Mouse (Mus musculus): ENCODE results near the gene Tifab.

The Tifab gene

GRCm38 (mm10) chr13:56135231-56136052 lies 43.2 kb downstream of the Tifab start:
- H3K36me3 ChIP-seq (ENCODE audit: control insufficient read depth, insufficient read depth, low read length, poor library complexity, severe bottlenecking) = no peaks in the 10 kb centered on the region
- DNase-seq (ENCODE audit: low read depth, low spot score) = peak; percentile 71
- H3K27me3 ChIP-seq (ENCODE audit: control insufficient read depth, insufficient read depth, low read length, poor library complexity, severe bottlenecking) = no peaks in the 10 kb centered on the region

- DNase-seq (ENCODE audit: low read depth, low spot score) = peak; percentile 32
- H3K27me3 ChIP-seq (ENCODE audit: control insufficient read depth, insufficient read depth, low read length, poor library complexity, severe bottlenecking) = no peaks in the 10 kb centered on the region
- no peaks in the 10 kb centered on the region for H3K36me3 ChIP-seq (ENCODE audit: control insufficient read depth, insufficient read depth, low read length, poor library complexity, severe bottlenecking)
Measured at GRCm38 (mm10) chr13:56134631-56135181, 44.0 kb downstream of the Tifab start.

GRCm38 (mm10) chr13:56134031-56134430 lies 44.7 kb downstream of the Tifab start:
- no peaks in the 10 kb centered on the region for H3K36me3 ChIP-seq (ENCODE audit: control insufficient read depth, insufficient read depth, low read length, poor library complexity, severe bottlenecking)
- peak; percentile 43 for DNase-seq (ENCODE audit: low read depth, low spot score)
- no peaks in the 10 kb centered on the region for H3K27me3 ChIP-seq (ENCODE audit: control insufficient read depth, insufficient read depth, low read length, poor library complexity, severe bottlenecking)

GRCm38 (mm10) chr13:56132941-56133340 lies 45.7 kb downstream of the Tifab start:
- H3K36me3 ChIP-seq (ENCODE audit: control insufficient read depth, insufficient read depth, low read length, poor library complexity, severe bottlenecking) = no peaks in the 10 kb centered on the region
- no peak for DNase-seq (ENCODE audit: low read depth, low spot score)
- no peaks in the 10 kb centered on the region for H3K27me3 ChIP-seq (ENCODE audit: control insufficient read depth, insufficient read depth, low read length, poor library complexity, severe bottlenecking)

- 0 out of 2 replicates have a peak, but pooled peaks cover under 1% of the 10 kb centered on the region for H3K36me3 ChIP-seq (ENCODE audit: control insufficient read depth, insufficient read depth, low read length, poor library complexity, severe bottlenecking)
- H3K27me3 ChIP-seq (ENCODE audit: control insufficient read depth, insufficient read depth, low read length, poor library complexity, severe bottlenecking) = no peaks in the 10 kb centered on the region
- DNase-seq (ENCODE audit: low read depth, low spot score) = peak; percentile 58
Measured at GRCm38 (mm10) chr13:56132326-56132936, 46.3 kb downstream of the Tifab start.

- DNase-seq (ENCODE audit: low read depth, low spot score) = no peak
- peaks cover 2% of the 10 kb centered on the region; the same call in 1 of the 2 replicates for H3K36me3 ChIP-seq (ENCODE audit: control insufficient read depth, insufficient read depth, low read length, poor library complexity, severe bottlenecking)
- H3K27me3 ChIP-seq (ENCODE audit: control insufficient read depth, insufficient read depth, low read length, poor library complexity, severe bottlenecking) = no peaks in the 10 kb centered on the region
Measured at GRCm38 (mm10) chr13:56130544-56130943, 48.1 kb downstream of the Tifab start.

GRCm38 (mm10) chr13:56129578-56129977 lies 49.1 kb downstream of the Tifab start:
- Histone ChIP-seq H3K27me3 (ENCODE audit: control insufficient read depth, insufficient read depth, low read length, poor library complexity, severe bottlenecking) (no peaks in the 10 kb centered on the region), H3K36me3 (ENCODE audit: control insufficient read depth, insufficient read depth, low read length, poor library complexity, severe bottlenecking) (peaks cover 8% of the 10 kb centered on the region; the same call in 1 of the 2 replicates)
- DNase-seq (ENCODE audit: low read depth, low spot score) = no peak

GRCm38 (mm10) chr13:56129014-56129413 lies 49.7 kb downstream of the Tifab start:
- Histone ChIP-seq H3K27me3 (ENCODE audit: control insufficient read depth, insufficient read depth, low read length, poor library complexity, severe bottlenecking) (no peaks in the 10 kb centered on the region), H3K36me3 (ENCODE audit: control insufficient read depth, insufficient read depth, low read length, poor library complexity, severe bottlenecking) (peaks cover 8% of the 10 kb centered on the region; the same call in 1 of the 2 replicates)
- DNase-seq (ENCODE audit: low read depth, low spot score) = no peak

GRCm38 (mm10) chr13:56125632-56126031 lies 53.1 kb downstream of the Tifab start:
- Histone ChIP-seq H3K36me3 (ENCODE audit: control insufficient read depth, insufficient read depth, low read length, poor library complexity, severe bottlenecking) (peaks cover 8% of the 10 kb centered on the region; the same call in 1 of the 2 replicates), H3K27me3 (ENCODE audit: control insufficient read depth, insufficient read depth, low read length, poor library complexity, severe bottlenecking) (no peaks in the 10 kb centered on the region)
- no peak for DNase-seq (ENCODE audit: low read depth, low spot score)

Measured in splenic B cell, adult 2 months (primary cell).